In the genomic region with DNA sequence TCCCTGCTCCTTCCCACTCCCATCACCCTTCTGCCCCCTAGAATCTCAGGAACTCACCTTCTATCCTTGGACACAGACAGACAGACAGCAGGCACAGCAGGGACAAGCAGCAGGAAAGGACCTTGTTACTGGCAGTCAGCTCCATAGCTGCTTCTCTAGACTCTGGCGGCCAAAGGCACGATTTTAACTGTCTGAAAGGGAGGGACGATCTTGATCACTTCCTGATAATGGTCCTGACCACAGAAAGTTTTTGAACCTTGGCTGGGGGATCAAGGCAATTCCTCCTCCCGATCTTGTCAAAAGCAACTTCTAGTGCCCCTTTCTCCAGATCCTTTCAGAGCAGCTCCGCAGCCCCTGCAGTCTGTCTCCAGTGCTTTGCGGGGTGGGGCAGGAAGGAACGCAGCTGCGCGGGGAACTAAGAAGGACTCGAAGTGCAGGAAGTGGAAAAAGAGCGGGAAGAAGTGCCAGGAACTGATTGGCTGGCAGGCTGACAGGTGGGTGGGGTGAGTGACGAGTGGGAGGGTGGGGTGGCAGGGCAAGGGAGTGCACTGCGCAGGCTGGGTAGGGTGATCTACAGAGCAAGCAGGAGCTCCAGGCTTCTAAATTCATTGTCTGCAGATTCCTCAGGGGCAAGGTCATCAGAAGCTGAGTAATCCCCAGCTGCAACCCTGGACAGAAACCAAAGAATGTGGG, we compare ENCODE assay signal across 9 mouse cellular contexts. TPM values are rescaled to one million over a fixed set of nuclear protein-coding genes. Genes with fewer than 3 reads are reported as not detected.
DNase-seq lines count a peak whose midpoint lies in the region; ATAC-seq and TF ChIP-seq lines count a peak whose summit lies in the region.
"Had no signal": no experiment of that assay in that cellular context is flagged by ENCODE, and none has a peak within 500 bp of the region (broad histone marks: within the 10 kb centered on the region; RNA-seq: fewer than 3 reads in every experiment).

Gene Ulbp1 (minus strand): TSS at position 442 of the 693 bp plus-strand sequence.

- H3K4me1 ChIP-seq in kidney, adult 2 months (ENCODE audit: control insufficient read depth, insufficient read depth, low read length) = no peaks in the 10 kb centered on the region
- peaks cover 3% of the 10 kb centered on the region; the same call in 1 of the 2 replicates for H3K4me1 ChIP-seq in stomach, embryonic 15.5 days
- peaks cover 11% of the 10 kb centered on the region for H3K4me1 ChIP-seq in midbrain, embryonic 10.5 days
- H3K4me1 ChIP-seq: neural tube, embryonic 13.5 days had no signal

- H3K4me2 ChIP-seq in stomach, embryonic 15.5 days = peak within 1 kb of the TSS; percentile 38
- H3K4me2 ChIP-seq: neural tube, embryonic 13.5 days had no signal

- ATAC-seq in stomach, embryonic 15.5 days (ENCODE audit: insufficient read depth, low FRiP score, low read depth) = peak; percentile 66

- H3K4me3 ChIP-seq in layer of hippocampus, adult 2 months = peak within 1 kb of the TSS; percentile 17; the same call in 1 of the 2 replicates
- H3K4me3 ChIP-seq in kidney, adult 2 months (ENCODE audit: insufficient read depth, low read depth, low read length) = peak within 1 kb of the TSS; percentile 34
- H3K4me3 ChIP-seq in stomach, embryonic 15.5 days (replicated peaks) = peak within 1 kb of the TSS; percentile 20
- H3K4me3 ChIP-seq in midbrain, embryonic 10.5 days = no peak within 1 kb of the TSS
- H3K4me3 ChIP-seq: neural tube, embryonic 13.5 days had no signal

- H3K27me3 ChIP-seq in kidney, adult 2 months (replicated peaks; ENCODE audit: control insufficient read depth, insufficient read depth, low read length) = no peaks in the 10 kb centered on the region
- no peaks in the 10 kb centered on the region for H3K27me3 ChIP-seq in stomach, embryonic 15.5 days (replicated peaks)
- H3K27me3 ChIP-seq in midbrain, embryonic 10.5 days (ENCODE audit: low read depth, poor library complexity, severe bottlenecking) = no peaks in the 10 kb centered on the region
- H3K27me3 ChIP-seq: neural tube, embryonic 13.5 days had no signal

- no peaks in the 10 kb centered on the region for H3K9me3 ChIP-seq in stomach, embryonic 15.5 days
- no peaks in the 10 kb centered on the region for H3K9me3 ChIP-seq in midbrain, embryonic 10.5 days (replicated peaks)
- H3K9me3 ChIP-seq: neural tube, embryonic 13.5 days had no signal

- H3K27ac ChIP-seq in layer of hippocampus, adult 2 months = no peak within 1 kb of the TSS
- no peak within 1 kb of the TSS for H3K27ac ChIP-seq in kidney, adult 2 months (ENCODE audit: insufficient read depth, low read depth, low read length)
- no peak within 1 kb of the TSS for H3K27ac ChIP-seq in stomach, embryonic 15.5 days
- H3K27ac ChIP-seq in midbrain, embryonic 10.5 days (replicated peaks) = no peak within 1 kb of the TSS
- H3K27ac ChIP-seq: neural tube, embryonic 13.5 days had no signal

- H3K9ac ChIP-seq in stomach, embryonic 15.5 days = no peak within 1 kb of the TSS
- H3K9ac ChIP-seq: neural tube, embryonic 13.5 days had no signal

- WGBS in kidney, adult 2 months = 36% methylated on average over 13 of the region's 13 CpGs
- 47% methylated on average over 13 of the region's 13 CpGs for WGBS in stomach, embryonic 15.5 days
- 74% methylated on average over 13 of the region's 13 CpGs for WGBS in midbrain, embryonic 10.5 days

- DNase-seq in layer of hippocampus, adult 2 months (ENCODE audit: low spot score in 2 of 2) = no peak
- DNase-seq in layer of hippocampus, adult 8-10 months (ENCODE audit: low spot score in 2 of 2) = no peak
- peak; percentile 85 for DNase-seq in adrenal gland, postnatal 25 days
- peak; percentile 73 for DNase-seq in gastrocnemius, postnatal 25 days
- peak; percentile 77 for DNase-seq in kidney, adult 2 months
- peak; percentile 82 for DNase-seq in lung, postnatal 25 days (ENCODE audit: low spot score)
- no peak for DNase-seq in midbrain, embryonic 10.5 days (ENCODE audit: low spot score)

- no peak for TF ChIP-seq POLR2A in kidney, adult 2 months (IDR thresholded peaks at IDR 0.05; ENCODE audit: low read depth, low read length)

- no peak for TF ChIP-seq CTCF in layer of hippocampus, adult 2 months (conservative IDR thresholded peaks at IDR 0.05)
- no peak for TF ChIP-seq CTCF in kidney, adult 2 months (conservative IDR thresholded peaks at IDR 0.05; ENCODE audit: insufficient read depth, insufficient read length, low read depth, low read length)

- no peaks in the 10 kb centered on the region for H3K36me3 ChIP-seq in kidney, adult 2 months (ENCODE audit: control insufficient read depth, insufficient read depth, low read length)
- H3K36me3 ChIP-seq in stomach, embryonic 15.5 days = no peaks in the 10 kb centered on the region
- H3K36me3 ChIP-seq in midbrain, embryonic 10.5 days = no peaks in the 10 kb centered on the region
- H3K36me3 ChIP-seq: neural tube, embryonic 13.5 days had no signal

RNA-seq across cellular contexts. Expression of gene Ulbp1, which starts in this region (rescaled TPM):
- under 1 TPM; 0.08 to 0.42 TPM for total RNA-seq in layer of hippocampus, adult 2 months (2021)
- under 1 TPM in 3 of 4 experiments, not detected in 1; 0.37 to 0.54 (median 0.52) TPM for total RNA-seq in layer of hippocampus, adult 8-10 months (2022)
- total RNA-seq in adrenal gland, postnatal 25 days (2021) = 12.9 and 13.1 TPM in 2 replicates
- 1 to 10 TPM in 1 of 2 experiments, under 1 TPM in 1; 0.46 to 1.8 TPM for total RNA-seq in gastrocnemius, postnatal 25 days (2021)
- 0.07 and 0.23 TPM in 2 replicates for polyA plus RNA-seq in kidney, adult 2 months (2012; rRNA removed)
- polyA plus RNA-seq in stomach, embryonic 15.5 days (2015; fragmentation: Nextera tagmentation; extraction: Ambion mirVana) = 2.8 and 4.0 TPM in 2 replicates
- polyA plus RNA-seq in midbrain, embryonic 10.5 days (2016; fragmentation: Nextera tagmentation; extraction: Ambion mirVana) = 1.1 and 1.4 TPM in 2 replicates

Comparison
In these comparisons a context has a peak if more than half of its experiments do, and no peak if none do; other contexts are left out.
1. Peak in DNase-seq and H3K4me3 ChIP-seq in kidney, adult 2 months; RNA of the gene not detected or under 1 TPM.
2. DNase-seq: peak in adrenal gland, postnatal 25 days (single experiment), gastrocnemius, postnatal 25 days (single experiment) and lung, postnatal 25 days (single experiment); none in layer of hippocampus, adult 2 months (0 of 2), layer of hippocampus, adult 8-10 months (0 of 2) and midbrain, embryonic 10.5 days (single experiment).